ENCODE assay signal across 8 mouse cellular contexts in genomic region chr7:101905561-101906286, GRCm38 (mm10). TPM values are rescaled to one million over a fixed set of nuclear protein-coding genes. Genes with fewer than 3 reads are reported as not detected.
DNase-seq lines count a peak whose midpoint lies in the region; ATAC-seq and TF ChIP-seq lines count a peak whose summit lies in the region.

Gene Lamtor1 (plus strand): TSS chr7:101905904.

- H3K27ac ChIP-seq in bone marrow, adult 2 months (ENCODE audit: control insufficient read depth, insufficient read depth, low read depth, low read length, poor library complexity) = peak within 1 kb of the TSS; percentile 99
- peak within 1 kb of the TSS; percentile 95 for H3K27ac ChIP-seq in embryonic facial prominence, embryonic 15.5 days (replicated peaks)
- peak within 1 kb of the TSS; percentile 96 for H3K27ac ChIP-seq in limb, embryonic 14.5 days (replicated peaks; ENCODE audit: low read depth, low read length)
- peak within 1 kb of the TSS; percentile 93 for H3K27ac ChIP-seq in midbrain, postnatal 0 days (ENCODE audit: low read depth, low read length)

- peak; percentile 98 for ATAC-seq in embryonic facial prominence, embryonic 15.5 days (ENCODE audit: insufficient number of reproducible peaks, low FRiP score, low TSS enrichment, low read depth)
- peak; percentile 98 for ATAC-seq in limb, embryonic 14.5 days (ENCODE audit: low FRiP score, low read depth)
- ATAC-seq in midbrain, postnatal 0 days (ENCODE audit: low FRiP score) = peak; percentile 98

- under 1% methylated on average over 61 of the region's 61 CpGs for WGBS in bone marrow, adult 2 months
- under 1% methylated on average over 61 of the region's 61 CpGs for WGBS in embryonic facial prominence, embryonic 15.5 days
- 3% methylated on average over 56 of the region's 61 CpGs for WGBS in limb, embryonic 14.5 days
- WGBS in midbrain, postnatal 0 days = under 1% methylated on average over 61 of the region's 61 CpGs

- peak within 1 kb of the TSS; percentile 75 for H3K4me2 ChIP-seq in embryonic facial prominence, embryonic 15.5 days (replicated peaks)
- H3K4me2 ChIP-seq in limb, embryonic 14.5 days (replicated peaks; ENCODE audit: low read depth, low read length, severe bottlenecking) = peak within 1 kb of the TSS; percentile 64
- H3K4me2 ChIP-seq in midbrain, postnatal 0 days (ENCODE audit: low read depth, low read length, poor library complexity, severe bottlenecking) = peak within 1 kb of the TSS; percentile 77

- H3K4me1 ChIP-seq in bone marrow, adult 2 months (ENCODE audit: control insufficient read depth, insufficient read depth, low read length) = peaks cover 4% of the 10 kb centered on the region; the same call in 1 of the 2 replicates
- H3K4me1 ChIP-seq in embryonic facial prominence, embryonic 15.5 days = peaks cover 31% of the 10 kb centered on the region
- H3K4me1 ChIP-seq in limb, embryonic 14.5 days (ENCODE audit: control insufficient read depth, insufficient read depth, low read length) = peaks cover 12% of the 10 kb centered on the region
- 0 out of 2 replicates have a peak, but pooled peaks cover 3% of the 10 kb centered on the region for H3K4me1 ChIP-seq in midbrain, postnatal 0 days (ENCODE audit: insufficient read depth, low read length)

- peaks cover 12% of the 10 kb centered on the region for H3K36me3 ChIP-seq in embryonic facial prominence, embryonic 15.5 days
- H3K36me3 ChIP-seq in limb, embryonic 14.5 days (ENCODE audit: control insufficient read depth, insufficient read depth, low read length) = peaks cover 14% of the 10 kb centered on the region
- H3K36me3 ChIP-seq in midbrain, postnatal 0 days (ENCODE audit: insufficient read depth, low read length) = peaks cover 13% of the 10 kb centered on the region; the same call in 1 of the 2 replicates

- TF ChIP-seq POLR2A in bone marrow, adult 2 months (IDR thresholded peaks at IDR 0.05; ENCODE audit: borderline replicate concordance, control insufficient read depth, low read depth, low read length) = peak; percentile 64; the same call in 1 of the 2 replicates
- peak; percentile 69; the same call in 1 of the 2 replicates for TF ChIP-seq POLR2A in limb, embryonic 14.5 days (IDR thresholded peaks at IDR 0.05; ENCODE audit: borderline replicate concordance, extremely low read depth, insufficient read depth, insufficient read length)

- peak within 1 kb of the TSS; percentile 88 for H3K9ac ChIP-seq in embryonic facial prominence, embryonic 15.5 days
- H3K9ac ChIP-seq in limb, embryonic 14.5 days (ENCODE audit: low read depth, low read length, severe bottlenecking) = peak within 1 kb of the TSS; percentile 82
- peak within 1 kb of the TSS; percentile 89 for H3K9ac ChIP-seq in midbrain, postnatal 0 days (replicated peaks; ENCODE audit: low read length, poor library complexity, severe bottlenecking)

- TF ChIP-seq CTCF in bone marrow, adult 2 months (IDR thresholded peaks at IDR 0.05; ENCODE audit: control insufficient read depth, insufficient read depth, low read length) = no peak
- TF ChIP-seq CTCF in midbrain, postnatal 0 days (IDR thresholded peaks at IDR 0.05) = no peak

- H3K4me3 ChIP-seq in bone marrow, adult 2 months (replicated peaks; ENCODE audit: control insufficient read depth, low read depth, low read length) = peak within 1 kb of the TSS; percentile 82
- H3K4me3 ChIP-seq in embryonic facial prominence, embryonic 15.5 days (replicated peaks) = peak within 1 kb of the TSS; percentile 79
- H3K4me3 ChIP-seq in limb, embryonic 14.5 days (replicated peaks; ENCODE audit: low read length) = peak within 1 kb of the TSS; percentile 80
- H3K4me3 ChIP-seq in midbrain, postnatal 0 days (ENCODE audit: low read depth, low read length) = peak within 1 kb of the TSS; percentile 77

- no peaks in the 10 kb centered on the region for H3K9me3 ChIP-seq in embryonic facial prominence, embryonic 15.5 days (replicated peaks)
- H3K9me3 ChIP-seq in limb, embryonic 14.5 days (ENCODE audit: control insufficient read depth, low read length) = no peaks in the 10 kb centered on the region
- H3K9me3 ChIP-seq in midbrain, postnatal 0 days (ENCODE audit: low read length) = no peaks in the 10 kb centered on the region

- peak; percentile 99 for DNase-seq in 416B (ENCODE audit: low read depth)
- peak; percentile 100 for DNase-seq in heart, adult 8-10 months (ENCODE audit: low spot score)
- DNase-seq in kidney, adult 9 months = peak; percentile 100
- DNase-seq in limb, embryonic 14.5 days (ENCODE audit: low spot score) = peak; percentile 99
- DNase-seq in midbrain, postnatal 0 days (ENCODE audit: low spot score) = peak; percentile 99
- DNase-seq in spleen, postnatal 14 days (ENCODE audit: low spot score in 2 of 2) = peak; percentile 96 to 98

- no peaks in the 10 kb centered on the region for H3K27me3 ChIP-seq in embryonic facial prominence, embryonic 15.5 days
- no peaks in the 10 kb centered on the region for H3K27me3 ChIP-seq in limb, embryonic 14.5 days (ENCODE audit: control insufficient read depth, insufficient read depth, low read length)
- H3K27me3 ChIP-seq in midbrain, postnatal 0 days (ENCODE audit: insufficient read depth, low read length) = no peaks in the 10 kb centered on the region

RNA-seq across cellular contexts. Expression of gene Lamtor1, which starts in this region (rescaled TPM):
- 53.6 and 78.1 TPM in 2 replicates for polyA plus RNA-seq in bone marrow, adult 2 months (2011; ENCODE audit: insufficient read depth, insufficient read length, low replicate concordance, missing spikeins)
- 164 and 166 TPM in 2 replicates for polyA plus RNA-seq in embryonic facial prominence, embryonic 15.5 days (2015; fragmentation: Nextera tagmentation; extraction: Ambion mirVana)
- 100 to 1,000 TPM; 119 to 133 (median 122) TPM for total RNA-seq in heart, adult 8-10 months (2022)
- polyA plus RNA-seq in limb, embryonic 14.5 days (2012; rRNA removed) = 176 and 203 TPM in 2 replicates
- polyA plus RNA-seq in limb, embryonic 14.5 days (2014; fragmentation: Nextera tagmentation; extraction: Ambion mirVana) = 154 and 166 TPM in 2 replicates
- 114 and 127 TPM in 2 replicates for total RNA-seq in midbrain, postnatal 0 days (2014; rRNA removed)
- 159 and 180 TPM in 2 replicates for polyA plus RNA-seq in midbrain, postnatal 0 days (2015; fragmentation: Nextera tagmentation; extraction: Ambion mirVana)

Comparison
In these comparisons a context has a peak if more than half of its experiments do, and no peak if none do; other contexts are left out.
1. Peak in every context shown above with its lines: DNase-seq, ATAC-seq, H3K4me3 ChIP-seq and H3K27ac ChIP-seq.